Mouse (Mus musculus) midbrain, embryonic 12.5 days (tissue): Measurements from ENCODE around the gene Htr2b. TPM values are rescaled to one million over a fixed set of nuclear protein-coding genes. Genes with fewer than 3 reads are reported as not detected.

Experiments
- ATAC-seq: fragments of 200-750 bp; cut with Nextera tagmentation; 2 replicates; pipeline ENCODE4 v1.8.0; 2017; ENCODE audit warnings: low read depth, moderate TSS enrichment, moderate library complexity; ENCODE audit not compliant: low FRiP score
- H3K27ac ChIP-seq: fragments of 300-500 bp; sonication (generic); replicated peaks from 2 replicates; pipeline ENCODE4 v1.5.1; 2016; ENCODE audit warnings: mild to moderate bottlenecking
- H3K27me3 ChIP-seq: fragments of 300-500 bp; sonication (generic); 2 replicates; pipeline ENCODE4 v1.6.1; 2016; ENCODE audit warnings: mild to moderate bottlenecking
- H3K36me3 ChIP-seq: fragments of 300-500 bp; sonication (generic); 2 replicates; pipeline ENCODE4 v1.6.1; 2016
- H3K4me1 ChIP-seq: fragments of 300-500 bp; sonication (generic); 2 replicates; pipeline ENCODE4 v1.6.1; 2016
- H3K4me2 ChIP-seq: fragments of 300-500 bp; sonication (generic); replicated peaks from 2 replicates; pipeline ENCODE4 v1.6.1; 2016; ENCODE audit warnings: mild to moderate bottlenecking, moderate library complexity
- H3K4me3 ChIP-seq: fragments of 300-500 bp; sonication (generic); 2 replicates; pipeline ENCODE4 v1.5.1; 2016; ENCODE audit warnings: mild to moderate bottlenecking
- H3K9ac ChIP-seq: fragments of 300-500 bp; sonication (generic); replicated peaks from 2 replicates; pipeline ENCODE4 v1.6.1; 2016; ENCODE audit warnings: mild to moderate bottlenecking, moderate library complexity
- H3K9me3 ChIP-seq: fragments of 300-500 bp; sonication (generic); 2 replicates; pipeline ENCODE4 v1.6.1; 2016; ENCODE audit warnings: mild to moderate bottlenecking
- WGBS: fragments of 180-500 bp; shearing (Covaris S2); methylation state at CpG from one replicate; pipeline ENCODE4 v1.1.7; 2016; 5-methylcytosine and 5-hydroxymethylcytosine counted together
- polyA plus RNA-seq: library from polyadenylated mRNA; unstranded; fragments of >200 nt; fragmentation: Nextera tagmentation; extraction: Ambion mirVana; gene quantifications from 2 replicates; pipeline ENCODE4 v1.2.1, GENCODE M21; 2016

Htr2b gene
- polyA plus RNA-seq, 1 experiment from 2014 or later: 0.33 TPM

GRCm38 (mm10) chr1:86076565-86076964 lies 35.2 kb downstream of the Htr2b start:
- H3K27ac ChIP-seq: no peak overlapping the region
- no peaks in the 10 kb centered on the region for H3K27me3 ChIP-seq
- ATAC-seq: no peak
- H3K9me3 ChIP-seq: no peaks in the 10 kb centered on the region
- 97% methylated on average over 2 of the region's 2 CpGs for WGBS
- no peak overlapping the region for H3K4me2 ChIP-seq
- H3K36me3 ChIP-seq: peaks cover 70% of the 10 kb centered on the region
- no peaks in the 10 kb centered on the region for H3K4me1 ChIP-seq
- no peak overlapping the region for H3K4me3 ChIP-seq
- H3K9ac ChIP-seq: no peak overlapping the region

- WGBS: 0% methylated on average over 47 of the region's 47 CpGs
- peak within 1 kb of the TSS; percentile 97 for H3K9ac ChIP-seq
- peaks cover 13% of the 10 kb centered on the region for H3K4me1 ChIP-seq
- H3K27me3 ChIP-seq: no peaks in the 10 kb centered on the region
- H3K9me3 ChIP-seq: no peaks in the 10 kb centered on the region
- ATAC-seq: peak; percentile 95
- peak within 1 kb of the TSS; percentile 79 for H3K27ac ChIP-seq
- H3K4me2 ChIP-seq: peak within 1 kb of the TSS; percentile 96
- H3K4me3 ChIP-seq: peak within 1 kb of the TSS; percentile 97
- no peaks in the 10 kb centered on the region for H3K36me3 ChIP-seq
These were observed 47.3 kb downstream of the Htr2b start, which contains the start of gene Psmd1 for GRCm38 (mm10) chr1:86064271-86064991. Psmd1 (plus strand) TSS chr1:86064387.

- Histone ChIP-seq H3K27ac (no peak overlapping the region), H3K9me3 (no peaks in the 10 kb centered on the region), H3K4me1 (peaks cover 16% of the 10 kb centered on the region), H3K4me2 (no peak overlapping the region), H3K27me3 (no peaks in the 10 kb centered on the region), H3K36me3 (no peaks in the 10 kb centered on the region), H3K9ac (no peak overlapping the region), H3K4me3 (no peak overlapping the region)
- 90% methylated on average over 6 of the region's 6 CpGs for WGBS
- no peak for ATAC-seq
These were observed 49.2 kb downstream of the Htr2b start for GRCm38 (mm10) chr1:86062523-86062922.

- H3K36me3 ChIP-seq: no peaks in the 10 kb centered on the region
- peak; percentile 75 for ATAC-seq
- peak overlapping the region; percentile 34 for H3K4me3 ChIP-seq
- no peaks in the 10 kb centered on the region for H3K9me3 ChIP-seq
- no peak overlapping the region for H3K27ac ChIP-seq
- H3K9ac ChIP-seq: peak overlapping the region; percentile 41; the same call in 1 of the 2 replicates
- WGBS: 11% methylated on average over 21 of the region's 21 CpGs
- no peaks in the 10 kb centered on the region for H3K27me3 ChIP-seq
- H3K4me2 ChIP-seq: peak overlapping the region; percentile 53
- H3K4me1 ChIP-seq: peaks cover 2% of the 10 kb centered on the region; the same call in 1 of the 2 replicates
These were observed 52.7 kb downstream of the Htr2b start for GRCm38 (mm10) chr1:86058856-86059769.

GRCm38 (mm10) chr1:86056284-86056683 lies 55.5 kb downstream of the Htr2b start:
- no peak overlapping the region for H3K4me2 ChIP-seq
- peaks cover 2% of the 10 kb centered on the region; the same call in 1 of the 2 replicates for H3K4me1 ChIP-seq
- no peaks in the 10 kb centered on the region for H3K9me3 ChIP-seq
- 88% methylated on average over 4 of the region's 4 CpGs for WGBS
- no peak for ATAC-seq
- no peak overlapping the region for H3K9ac ChIP-seq
- no peaks in the 10 kb centered on the region for H3K36me3 ChIP-seq
- H3K4me3 ChIP-seq: no peak overlapping the region
- no peaks in the 10 kb centered on the region for H3K27me3 ChIP-seq
- H3K27ac ChIP-seq: no peak overlapping the region

GRCm38 (mm10) chr1:86054943-86055342 lies 56.8 kb downstream of the Htr2b start:
- Histone ChIP-seq H3K4me3 (no peak overlapping the region), H3K9ac (no peak overlapping the region), H3K4me1 (peaks cover 2% of the 10 kb centered on the region; the same call in 1 of the 2 replicates), H3K27ac (no peak overlapping the region), H3K27me3 (no peaks in the 10 kb centered on the region), H3K9me3 (no peaks in the 10 kb centered on the region), H3K4me2 (no peak overlapping the region), H3K36me3 (no peaks in the 10 kb centered on the region)
- WGBS: 67% methylated on average over 3 of the region's 3 CpGs
- no peak for ATAC-seq

- peaks cover 9% of the 10 kb centered on the region for H3K27me3 ChIP-seq
- H3K4me3 ChIP-seq: no peak overlapping the region
- 87% methylated on average over 12 of the region's 12 CpGs for WGBS
- no peaks in the 10 kb centered on the region for H3K9me3 ChIP-seq
- H3K4me2 ChIP-seq: no peak overlapping the region
- no peak for ATAC-seq
- H3K36me3 ChIP-seq: no peaks in the 10 kb centered on the region
- no peaks in the 10 kb centered on the region for H3K4me1 ChIP-seq
- no peak overlapping the region for H3K27ac ChIP-seq
- no peak overlapping the region for H3K9ac ChIP-seq
These were observed 58.4 kb downstream of the Htr2b start for GRCm38 (mm10) chr1:86053198-86053921.

Other genes starting within 250 kb of the Htr2b start
- gene Itm2c, start 217.7 kb downstream of the Htr2b start, polyA plus RNA-seq: 146 and 163 TPM in 2 replicates
- gene 4933407L21Rik, start 183.5 kb downstream of the Htr2b start, polyA plus RNA-seq: 2.4 and 3.0 TPM in 2 replicates
- 0.05 and 0.08 TPM in 2 replicates for gene Gpr55, start 151.0 kb downstream of the Htr2b start, polyA plus RNA-seq
- 0.17 TPM in 1 of 2 replicates, not detected in the other for gene Spata3, start 95.2 kb downstream of the Htr2b start, polyA plus RNA-seq
- 0.20 and 0.48 TPM in 2 replicates for gene 2810459M11Rik, start 66.1 kb downstream of the Htr2b start, polyA plus RNA-seq
- gene Psmd1, start 47.6 kb downstream of the Htr2b start, polyA plus RNA-seq: 195 and 207 TPM in 2 replicates
- gene Gm21972, start 21.7 kb upstream of the Htr2b start, polyA plus RNA-seq: not detected in 2 replicates
- gene Armc9, start 42.8 kb upstream of the Htr2b start, polyA plus RNA-seq: 37.9 and 41.2 TPM in 2 replicates
- 2.3 and 2.4 TPM in 2 replicates for gene B3gnt7, start 190.9 kb upstream of the Htr2b start, polyA plus RNA-seq
- 345 and 383 TPM in 2 replicates for gene Ncl, start 247.4 kb upstream of the Htr2b start, polyA plus RNA-seq